Mouse (Mus musculus): ENCODE results near the gene Six4. TPM values are rescaled to one million over a fixed set of nuclear protein-coding genes. Genes with fewer than 3 reads are reported as not detected.

The Six4 gene
- polyA plus RNA-seq, 1 experiment from 2014 or later = 0.41 TPM

- Histone ChIP-seq H3K4me2 (ENCODE audit: low read length) (peak within 1 kb of the TSS; percentile 71), H3K27ac (replicated peaks; ENCODE audit: low read depth, low read length) (no peak within 1 kb of the TSS), H3K36me3 (ENCODE audit: control insufficient read depth, insufficient read depth, low read length) (no peaks in the 10 kb centered on the region), H3K4me3 (replicated peaks; ENCODE audit: low read depth, low read length) (peak within 1 kb of the TSS; percentile 57), H3K27me3 (ENCODE audit: control insufficient read depth, insufficient read depth, low read length) (no peaks in the 10 kb centered on the region), H3K9me3 (ENCODE audit: control insufficient read depth, low read length) (no peaks in the 10 kb centered on the region), H3K9ac (replicated peaks; ENCODE audit: low read length) (peak within 1 kb of the TSS; percentile 72), H3K4me1 (ENCODE audit: control insufficient read depth, insufficient read depth, low read length) (peaks cover 7% of the 10 kb centered on the region)
- 1% methylated on average over 23 of the region's 23 CpGs for WGBS
- ATAC-seq (ENCODE audit: low FRiP score, low TSS enrichment) (peak; percentile 55; the same call in 1 of the 2 replicates), DNase-seq (peak; percentile 88)
These were observed 10.1 kb upstream of the Six4 start, which contains the start of gene Mnat1 for GRCm38 (mm10) chr12:73123093-73124041. Mnat1 (plus strand) TSS chr12:73123717.

DNA sequence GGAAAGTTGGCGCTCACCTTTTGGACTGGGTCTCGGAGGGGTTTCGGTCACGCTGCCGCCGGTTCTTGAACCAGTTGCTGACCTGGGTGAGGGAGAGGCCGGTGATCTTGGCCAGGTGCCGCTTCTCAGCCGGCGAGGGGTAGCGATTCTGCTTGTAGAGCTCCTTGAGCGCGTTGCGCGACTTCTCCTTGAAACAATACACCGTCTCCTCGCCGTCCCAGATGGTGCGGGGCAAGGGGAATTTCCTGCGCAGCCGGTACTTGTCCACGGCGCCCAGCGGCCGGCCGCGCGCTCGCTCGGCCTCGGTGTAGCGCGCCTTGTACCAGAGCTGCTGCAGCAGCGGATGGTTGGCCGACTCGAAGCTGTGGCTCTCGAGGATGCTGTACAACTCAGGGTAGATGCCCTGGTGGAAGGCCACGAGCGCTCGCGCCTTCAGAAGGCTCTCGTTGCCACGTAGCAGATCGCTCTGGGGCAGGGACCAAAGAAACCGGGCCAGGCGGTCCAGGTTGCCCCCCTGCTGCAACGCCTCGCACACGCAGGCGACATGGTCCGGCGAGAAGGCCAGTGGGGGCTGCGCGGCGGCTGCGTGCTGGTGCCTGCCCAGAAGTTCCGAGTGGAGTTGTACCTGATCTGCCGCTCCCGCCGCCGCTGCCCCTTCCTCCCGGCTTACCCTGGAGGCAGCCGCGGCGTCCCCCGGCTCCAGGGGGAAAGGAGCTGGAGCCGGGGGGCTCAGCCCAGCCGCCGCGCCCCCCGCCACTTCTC is 749 bp downstream of the Six4 start:
- H3K4me2 ChIP-seq (ENCODE audit: low read length) = peak overlapping the region; percentile 100
- H3K27me3 ChIP-seq (ENCODE audit: control insufficient read depth, insufficient read depth, low read length) = peaks cover 5% of the 10 kb centered on the region; the same call in 1 of the 2 replicates
- ATAC-seq (ENCODE audit: low FRiP score, low TSS enrichment) (peak; percentile 60), DNase-seq (peak; percentile 73)
- under 1% methylated on average over 64 of the region's 71 CpGs for WGBS
- no peaks in the 10 kb centered on the region for H3K9me3 ChIP-seq (ENCODE audit: control insufficient read depth, low read length)
- H3K27ac ChIP-seq (replicated peaks; ENCODE audit: low read depth, low read length) = no peak overlapping the region; the same call in 1 of the 2 replicates
- peaks cover 13% of the 10 kb centered on the region for H3K4me1 ChIP-seq (ENCODE audit: control insufficient read depth, insufficient read depth, low read length)
- no peaks in the 10 kb centered on the region for H3K36me3 ChIP-seq (ENCODE audit: control insufficient read depth, insufficient read depth, low read length)
- peak overlapping the region; percentile 65 for H3K9ac ChIP-seq (replicated peaks; ENCODE audit: low read length)
- H3K4me3 ChIP-seq (replicated peaks; ENCODE audit: low read depth, low read length) = peak overlapping the region; percentile 65

- ATAC-seq (ENCODE audit: low FRiP score, low TSS enrichment) (no peak), DNase-seq (peak; percentile 46)
- no peak overlapping the region for H3K27ac ChIP-seq (replicated peaks; ENCODE audit: low read depth, low read length)
- H3K4me1 ChIP-seq (ENCODE audit: control insufficient read depth, insufficient read depth, low read length) = peaks cover 13% of the 10 kb centered on the region
- H3K36me3 ChIP-seq (ENCODE audit: control insufficient read depth, insufficient read depth, low read length) = no peaks in the 10 kb centered on the region
- H3K27me3 ChIP-seq (ENCODE audit: control insufficient read depth, insufficient read depth, low read length) = peaks cover 5% of the 10 kb centered on the region; the same call in 1 of the 2 replicates
- no peaks in the 10 kb centered on the region for H3K9me3 ChIP-seq (ENCODE audit: control insufficient read depth, low read length)
- H3K4me3 ChIP-seq (replicated peaks; ENCODE audit: low read depth, low read length) = peak overlapping the region; percentile 65
- peak overlapping the region; percentile 100 for H3K4me2 ChIP-seq (ENCODE audit: low read length)
- under 1% methylated on average over 44 of the region's 44 CpGs for whole genome bisulfite sequencing
- peak overlapping the region; percentile 65 for H3K9ac ChIP-seq (replicated peaks; ENCODE audit: low read length)
These were observed 1.5 kb downstream of the Six4 start for GRCm38 (mm10) chr12:73111561-73112325.

GRCm38 (mm10) chr12:73110431-73111111 is 2.7 kb downstream of the Six4 start:
- Histone ChIP-seq H3K27ac (replicated peaks; ENCODE audit: low read depth, low read length) (no peak overlapping the region), H3K4me1 (ENCODE audit: control insufficient read depth, insufficient read depth, low read length) (peaks cover 13% of the 10 kb centered on the region), H3K27me3 (ENCODE audit: control insufficient read depth, insufficient read depth, low read length) (peaks cover 5% of the 10 kb centered on the region; the same call in 1 of the 2 replicates), H3K9ac (replicated peaks; ENCODE audit: low read length) (no peak overlapping the region), H3K4me2 (ENCODE audit: low read length) (peak overlapping the region; percentile 100), H3K9me3 (ENCODE audit: control insufficient read depth, low read length) (no peaks in the 10 kb centered on the region), H3K4me3 (replicated peaks; ENCODE audit: low read depth, low read length) (peak overlapping the region; percentile 65), H3K36me3 (ENCODE audit: control insufficient read depth, insufficient read depth, low read length) (no peaks in the 10 kb centered on the region)
- no peak for ATAC-seq (ENCODE audit: low FRiP score, low TSS enrichment)
- DNase-seq = peak; percentile 14
- WGBS = 5% methylated on average over 23 of the region's 23 CpGs

- Histone ChIP-seq H3K4me1 (ENCODE audit: control insufficient read depth, insufficient read depth, low read length) (peaks cover 13% of the 10 kb centered on the region), H3K4me3 (replicated peaks; ENCODE audit: low read depth, low read length) (no peak overlapping the region), H3K9ac (replicated peaks; ENCODE audit: low read length) (no peak overlapping the region), H3K27me3 (ENCODE audit: control insufficient read depth, insufficient read depth, low read length) (peaks cover 5% of the 10 kb centered on the region; the same call in 1 of the 2 replicates), H3K9me3 (ENCODE audit: control insufficient read depth, low read length) (no peaks in the 10 kb centered on the region), H3K4me2 (ENCODE audit: low read length) (no peak overlapping the region), H3K27ac (replicated peaks; ENCODE audit: low read depth, low read length) (no peak overlapping the region), H3K36me3 (ENCODE audit: control insufficient read depth, insufficient read depth, low read length) (peaks cover 8% of the 10 kb centered on the region; the same call in 1 of the 2 replicates)
- WGBS = 89% methylated on average over 2 of the region's 2 CpGs
- ATAC-seq (ENCODE audit: low FRiP score, low TSS enrichment) (no peak), DNase-seq (no peak)
These were observed 5.4 kb downstream of the Six4 start for GRCm38 (mm10) chr12:73107821-73108220.

DNA sequence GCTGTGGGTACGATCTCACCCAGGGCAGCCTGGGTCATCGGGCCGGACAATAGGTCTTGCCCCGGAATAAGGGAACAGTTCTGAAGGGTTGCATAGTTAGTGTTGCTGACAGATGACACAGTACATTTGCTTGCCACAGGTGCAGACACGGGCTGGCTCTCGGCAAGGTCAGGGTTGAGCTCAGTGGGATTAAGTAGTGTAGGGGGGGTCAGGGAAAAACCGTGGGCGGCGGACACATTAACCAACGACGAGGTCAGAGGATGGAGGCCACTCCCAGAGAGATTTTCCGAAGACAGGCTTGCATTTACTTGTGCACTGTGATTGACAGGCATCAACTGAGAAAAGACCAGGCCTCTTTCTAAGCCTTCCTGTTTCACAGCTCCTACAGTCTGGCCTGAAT is 9.5 kb downstream of the Six4 start:
- H3K4me2 ChIP-seq (ENCODE audit: low read length) = no peak overlapping the region
- no peak overlapping the region for H3K4me3 ChIP-seq (replicated peaks; ENCODE audit: low read depth, low read length)
- H3K9me3 ChIP-seq (ENCODE audit: control insufficient read depth, low read length) = no peaks in the 10 kb centered on the region
- no peaks in the 10 kb centered on the region for H3K27me3 ChIP-seq (ENCODE audit: control insufficient read depth, insufficient read depth, low read length)
- WGBS = 92% methylated on average over 12 of the region's 12 CpGs
- H3K27ac ChIP-seq (replicated peaks; ENCODE audit: low read depth, low read length) = no peak overlapping the region
- H3K9ac ChIP-seq (replicated peaks; ENCODE audit: low read length) = no peak overlapping the region
- ATAC-seq (ENCODE audit: low FRiP score, low TSS enrichment) (no peak), DNase-seq (no peak)
- H3K4me1 ChIP-seq (ENCODE audit: control insufficient read depth, insufficient read depth, low read length) = no peaks in the 10 kb centered on the region
- peaks cover 8% of the 10 kb centered on the region; the same call in 1 of the 2 replicates for H3K36me3 ChIP-seq (ENCODE audit: control insufficient read depth, insufficient read depth, low read length)

DNA sequence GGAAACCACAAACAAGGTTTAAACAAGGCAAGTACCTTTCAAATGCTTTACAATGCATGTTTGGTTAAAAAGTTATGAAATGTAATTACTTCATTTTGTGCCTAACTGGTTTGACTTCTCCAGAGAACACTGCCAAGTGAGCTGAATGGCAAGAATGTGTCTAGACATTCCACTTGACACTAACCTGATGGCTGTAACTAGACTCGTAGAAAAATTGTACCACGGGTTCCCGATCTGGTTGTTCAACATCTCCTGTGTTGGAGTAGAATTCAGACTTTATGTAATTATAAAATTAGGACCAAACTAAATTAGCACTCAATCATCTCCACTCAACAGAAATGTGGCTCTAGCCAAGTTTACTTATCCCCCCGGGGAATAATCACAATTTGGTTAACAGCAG is 14.7 kb downstream of the Six4 start:
- 93% methylated on average over 4 of the region's 4 CpGs for WGBS
- DNase-seq = no peak

More for the DNA sequence above, 14.7 kb downstream of the Six4 start:
- Histone ChIP-seq H3K9ac (replicated peaks; ENCODE audit: low read length) (no peak overlapping the region), H3K4me3 (replicated peaks; ENCODE audit: low read depth, low read length) (no peak overlapping the region), H3K4me1 (ENCODE audit: control insufficient read depth, insufficient read depth, low read length) (no peaks in the 10 kb centered on the region), H3K27me3 (ENCODE audit: control insufficient read depth, insufficient read depth, low read length) (no peaks in the 10 kb centered on the region), H3K27ac (replicated peaks; ENCODE audit: low read depth, low read length) (no peak overlapping the region), H3K4me2 (ENCODE audit: low read length) (no peak overlapping the region), H3K9me3 (ENCODE audit: control insufficient read depth, low read length) (no peaks in the 10 kb centered on the region), H3K36me3 (ENCODE audit: control insufficient read depth, insufficient read depth, low read length) (peaks cover 6% of the 10 kb centered on the region; the same call in 1 of the 2 replicates)
- no peak for ATAC-seq (ENCODE audit: low FRiP score, low TSS enrichment)
